Mouse (Mus musculus): ENCODE data around the gene Nav1. TPM values are rescaled to one million over a fixed set of nuclear protein-coding genes. Genes with fewer than 3 reads are reported as not detected.

The Nav1 gene
- polyA plus RNA-seq, 1 experiment = 31.7 TPM

DNA sequence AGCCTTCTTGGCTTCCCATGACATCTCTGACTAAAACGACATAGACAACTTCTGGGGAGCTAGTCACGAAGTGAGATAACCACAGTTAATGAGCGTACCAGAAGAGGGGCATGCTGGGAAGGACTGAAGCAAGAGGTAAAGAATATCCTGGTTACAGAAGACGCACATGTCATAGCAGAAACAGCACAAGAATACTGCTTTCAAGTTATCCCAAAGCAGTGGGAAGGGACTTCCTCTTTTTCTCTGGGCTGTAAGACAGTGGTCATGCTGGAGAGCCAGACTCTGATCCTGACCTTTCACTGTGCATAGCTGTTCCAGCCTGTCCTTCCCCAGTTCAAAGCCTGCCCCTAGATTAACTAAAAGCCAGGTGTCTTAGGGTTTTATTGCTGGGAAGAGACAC is 26.4 kb upstream of the Nav1 start:
- Histone ChIP-seq H3K4me1 (ENCODE audit: control insufficient read depth, insufficient read depth, low read length) (peaks cover 11% of the 10 kb centered on the region), H3K9me3 (replicated peaks; ENCODE audit: control insufficient read depth, insufficient read depth, low read length, poor library complexity, severe bottlenecking) (no peaks in the 10 kb centered on the region), H3K27me3 (ENCODE audit: control insufficient read depth, insufficient read depth, low read length, poor library complexity, severe bottlenecking) (no peaks in the 10 kb centered on the region), H3K27ac (ENCODE audit: insufficient read depth, low read length) (no peak overlapping the region), H3K36me3 (ENCODE audit: control insufficient read depth, insufficient read depth, low read length, poor library complexity, severe bottlenecking) (no peaks in the 10 kb centered on the region), H3K9ac (ENCODE audit: low read depth, poor library complexity, severe bottlenecking) (no peak overlapping the region), H3K4me3 (ENCODE audit: low read depth, low read length) (no peak overlapping the region)
- TF ChIP-seq EP300 (IDR thresholded peaks at IDR 0.05; ENCODE audit: insufficient read depth, low read depth, low read length) (no peak), POLR2A (IDR thresholded peaks at IDR 0.05; ENCODE audit: insufficient read depth, low read length) (no peak), CTCF (IDR thresholded peaks at IDR 0.05; ENCODE audit: low read depth, low read length) (no peak)

DNA sequence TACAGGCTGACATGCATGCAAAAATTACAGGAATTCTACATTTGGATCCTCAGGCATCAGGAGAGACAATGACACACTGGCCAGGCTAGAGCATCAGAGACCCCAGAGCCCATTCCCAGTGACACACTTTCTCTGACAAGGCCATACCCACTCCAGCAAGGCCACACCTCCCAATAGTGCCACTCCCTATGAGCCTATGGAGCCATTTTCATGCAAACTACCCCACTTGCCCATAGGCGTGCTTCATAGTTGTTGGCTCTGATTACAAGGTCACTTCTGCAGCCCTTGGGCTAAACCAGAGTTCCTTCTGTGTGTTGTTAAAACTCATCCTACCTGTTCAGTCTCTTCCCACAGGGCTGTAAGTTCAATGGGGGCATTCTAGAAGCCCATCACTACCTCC is 25.1 kb upstream of the Nav1 start:
- no peak overlapping the region for H3K4me3 ChIP-seq (ENCODE audit: low read depth, low read length)
- TF ChIP-seq EP300 (IDR thresholded peaks at IDR 0.05; ENCODE audit: insufficient read depth, low read depth, low read length) = peak; percentile 96
- TF ChIP-seq CTCF (IDR thresholded peaks at IDR 0.05; ENCODE audit: low read depth, low read length) = no peak
- TF ChIP-seq POLR2A (IDR thresholded peaks at IDR 0.05; ENCODE audit: insufficient read depth, low read length) = no peak
- H3K27ac ChIP-seq (ENCODE audit: insufficient read depth, low read length) = peak overlapping the region; percentile 74

DNA sequence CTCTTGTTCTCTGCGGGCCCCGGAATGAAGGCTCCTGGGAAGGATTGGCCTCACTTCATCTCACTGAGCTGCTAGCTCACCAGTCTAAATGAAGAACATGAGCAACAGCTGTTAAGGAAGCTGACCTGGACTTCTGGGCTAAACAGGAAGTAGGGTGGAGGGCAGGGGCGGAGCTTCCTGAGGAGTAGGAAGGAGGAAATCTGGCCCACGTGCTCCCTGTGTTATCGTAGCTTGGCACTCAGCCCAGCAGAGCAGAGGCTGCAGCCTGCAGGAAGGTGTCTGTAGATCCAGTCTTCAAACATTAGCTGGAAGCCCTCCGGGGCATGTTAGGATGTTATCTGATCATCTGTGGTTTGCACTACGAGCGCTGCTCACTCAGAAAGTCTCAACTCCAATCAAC is 24.4 kb upstream of the Nav1 start:
- TF ChIP-seq CTCF (IDR thresholded peaks at IDR 0.05; ENCODE audit: low read depth, low read length) (no peak), EP300 (IDR thresholded peaks at IDR 0.05; ENCODE audit: insufficient read depth, low read depth, low read length) (no peak), POLR2A (IDR thresholded peaks at IDR 0.05; ENCODE audit: insufficient read depth, low read length) (no peak)
- Histone ChIP-seq H3K4me3 (ENCODE audit: low read depth, low read length) (no peak overlapping the region), H3K9me3 (replicated peaks; ENCODE audit: control insufficient read depth, insufficient read depth, low read length, poor library complexity, severe bottlenecking) (no peaks in the 10 kb centered on the region), H3K36me3 (ENCODE audit: control insufficient read depth, insufficient read depth, low read length, poor library complexity, severe bottlenecking) (no peaks in the 10 kb centered on the region), H3K27ac (ENCODE audit: insufficient read depth, low read length) (peak overlapping the region; percentile 40), H3K4me1 (ENCODE audit: control insufficient read depth, insufficient read depth, low read length) (peaks cover 3% of the 10 kb centered on the region), H3K9ac (ENCODE audit: low read depth, poor library complexity, severe bottlenecking) (no peak overlapping the region), H3K27me3 (ENCODE audit: control insufficient read depth, insufficient read depth, low read length, poor library complexity, severe bottlenecking) (no peaks in the 10 kb centered on the region)

More for the DNA sequence above, 25.1 kb upstream of the Nav1 start:
- no peaks in the 10 kb centered on the region for H3K9me3 ChIP-seq (replicated peaks; ENCODE audit: control insufficient read depth, insufficient read depth, low read length, poor library complexity, severe bottlenecking)
- peaks cover 3% of the 10 kb centered on the region for H3K4me1 ChIP-seq (ENCODE audit: control insufficient read depth, insufficient read depth, low read length)
- no peak overlapping the region for H3K9ac ChIP-seq (ENCODE audit: low read depth, poor library complexity, severe bottlenecking)
- H3K36me3 ChIP-seq (ENCODE audit: control insufficient read depth, insufficient read depth, low read length, poor library complexity, severe bottlenecking) = no peaks in the 10 kb centered on the region
- no peaks in the 10 kb centered on the region for H3K27me3 ChIP-seq (ENCODE audit: control insufficient read depth, insufficient read depth, low read length, poor library complexity, severe bottlenecking)

DNA sequence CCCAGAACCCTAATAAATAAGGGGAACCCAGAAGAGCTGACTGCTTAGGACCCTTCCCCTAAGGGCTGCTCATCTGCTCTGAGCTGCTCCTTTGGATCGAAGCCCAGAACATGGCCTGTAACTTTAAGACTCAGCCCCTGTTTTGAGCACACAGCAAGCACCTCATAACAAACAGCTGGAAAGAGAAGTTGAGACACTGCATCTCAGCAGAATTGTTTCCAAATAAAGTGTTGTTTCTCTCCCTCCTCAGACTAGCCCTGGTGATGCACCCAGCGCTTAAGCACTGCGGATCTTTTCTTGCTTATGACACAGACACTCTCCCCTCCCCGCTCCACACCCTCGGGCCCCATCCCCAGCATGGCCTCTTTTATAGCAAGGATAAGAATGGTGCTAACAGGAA is 22.8 kb upstream of the Nav1 start:
- TF ChIP-seq EP300 (IDR thresholded peaks at IDR 0.05; ENCODE audit: insufficient read depth, low read depth, low read length) = no peak
- TF ChIP-seq POLR2A (IDR thresholded peaks at IDR 0.05; ENCODE audit: insufficient read depth, low read length) = no peak
- TF ChIP-seq CTCF (IDR thresholded peaks at IDR 0.05; ENCODE audit: low read depth, low read length) = no peak

GRCm38 (mm10) chr1:135626218-135626617 is 19.1 kb upstream of the Nav1 start:
- Histone ChIP-seq H3K4me3 (ENCODE audit: low read depth, low read length) (no peak overlapping the region), H3K36me3 (ENCODE audit: control insufficient read depth, insufficient read depth, low read length, poor library complexity, severe bottlenecking) (no peaks in the 10 kb centered on the region), H3K4me1 (ENCODE audit: control insufficient read depth, insufficient read depth, low read length) (peaks cover 2% of the 10 kb centered on the region), H3K9me3 (replicated peaks; ENCODE audit: control insufficient read depth, insufficient read depth, low read length, poor library complexity, severe bottlenecking) (no peaks in the 10 kb centered on the region), H3K27me3 (ENCODE audit: control insufficient read depth, insufficient read depth, low read length, poor library complexity, severe bottlenecking) (no peaks in the 10 kb centered on the region), H3K27ac (ENCODE audit: insufficient read depth, low read length) (no peak overlapping the region), H3K9ac (ENCODE audit: low read depth, poor library complexity, severe bottlenecking) (no peak overlapping the region)
- TF ChIP-seq EP300 (IDR thresholded peaks at IDR 0.05; ENCODE audit: insufficient read depth, low read depth, low read length) (no peak), CTCF (IDR thresholded peaks at IDR 0.05; ENCODE audit: low read depth, low read length) (no peak), POLR2A (IDR thresholded peaks at IDR 0.05; ENCODE audit: insufficient read depth, low read length) (no peak)

More for the DNA sequence above, 22.8 kb upstream of the Nav1 start:
- no peak overlapping the region for H3K4me3 ChIP-seq (ENCODE audit: low read depth, low read length)
- peaks cover 3% of the 10 kb centered on the region for H3K4me1 ChIP-seq (ENCODE audit: control insufficient read depth, insufficient read depth, low read length)
- no peak overlapping the region for H3K9ac ChIP-seq (ENCODE audit: low read depth, poor library complexity, severe bottlenecking)
- no peak overlapping the region for H3K27ac ChIP-seq (ENCODE audit: insufficient read depth, low read length)
- no peaks in the 10 kb centered on the region for H3K27me3 ChIP-seq (ENCODE audit: control insufficient read depth, insufficient read depth, low read length, poor library complexity, severe bottlenecking)
- no peaks in the 10 kb centered on the region for H3K9me3 ChIP-seq (replicated peaks; ENCODE audit: control insufficient read depth, insufficient read depth, low read length, poor library complexity, severe bottlenecking)
- no peaks in the 10 kb centered on the region for H3K36me3 ChIP-seq (ENCODE audit: control insufficient read depth, insufficient read depth, low read length, poor library complexity, severe bottlenecking)

DNA sequence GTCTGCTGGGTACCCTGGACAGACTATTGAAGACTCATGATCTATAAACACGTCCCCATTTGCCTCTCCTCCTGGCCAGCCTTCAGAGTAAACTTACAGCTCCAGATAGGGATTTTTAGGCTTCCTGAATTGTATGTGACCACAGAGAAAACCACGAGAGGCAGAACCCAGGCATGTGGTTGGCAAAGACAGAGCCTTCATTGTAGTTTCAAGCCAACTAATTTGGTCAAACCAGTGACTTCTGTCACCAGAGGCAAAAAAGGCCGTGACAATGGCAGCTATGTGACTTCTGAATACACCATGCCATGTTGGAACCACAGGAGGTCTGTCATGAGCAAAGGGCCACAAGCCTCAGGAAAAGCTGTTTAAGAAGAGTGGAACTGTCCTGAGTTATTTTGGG is 18.6 kb upstream of the Nav1 start:
- H3K36me3 ChIP-seq (ENCODE audit: control insufficient read depth, insufficient read depth, low read length, poor library complexity, severe bottlenecking) = no peaks in the 10 kb centered on the region

More for the DNA sequence above, 18.6 kb upstream of the Nav1 start:
- Histone ChIP-seq H3K27ac (ENCODE audit: insufficient read depth, low read length) (no peak overlapping the region), H3K9me3 (replicated peaks; ENCODE audit: control insufficient read depth, insufficient read depth, low read length, poor library complexity, severe bottlenecking) (no peaks in the 10 kb centered on the region), H3K4me1 (ENCODE audit: control insufficient read depth, insufficient read depth, low read length) (peaks cover 2% of the 10 kb centered on the region), H3K4me3 (ENCODE audit: low read depth, low read length) (no peak overlapping the region), H3K27me3 (ENCODE audit: control insufficient read depth, insufficient read depth, low read length, poor library complexity, severe bottlenecking) (no peaks in the 10 kb centered on the region), H3K9ac (ENCODE audit: low read depth, poor library complexity, severe bottlenecking) (no peak overlapping the region)
- TF ChIP-seq EP300 (IDR thresholded peaks at IDR 0.05; ENCODE audit: insufficient read depth, low read depth, low read length) (no peak), POLR2A (IDR thresholded peaks at IDR 0.05; ENCODE audit: insufficient read depth, low read length) (no peak), CTCF (IDR thresholded peaks at IDR 0.05; ENCODE audit: low read depth, low read length) (no peak)
